Mouse (Mus musculus): Measurements from ENCODE around the gene Bhlha15. TPM values are rescaled to one million over a fixed set of nuclear protein-coding genes. Genes with fewer than 3 reads are reported as not detected.

Gene Bhlha15
- under 1 TPM; 0.16 to 0.30 TPM for total RNA-seq (2021)
- long read RNA-seq, experiment 1, result 0 reads
- long read RNA-seq, experiment 2, result 0 reads

DNA sequence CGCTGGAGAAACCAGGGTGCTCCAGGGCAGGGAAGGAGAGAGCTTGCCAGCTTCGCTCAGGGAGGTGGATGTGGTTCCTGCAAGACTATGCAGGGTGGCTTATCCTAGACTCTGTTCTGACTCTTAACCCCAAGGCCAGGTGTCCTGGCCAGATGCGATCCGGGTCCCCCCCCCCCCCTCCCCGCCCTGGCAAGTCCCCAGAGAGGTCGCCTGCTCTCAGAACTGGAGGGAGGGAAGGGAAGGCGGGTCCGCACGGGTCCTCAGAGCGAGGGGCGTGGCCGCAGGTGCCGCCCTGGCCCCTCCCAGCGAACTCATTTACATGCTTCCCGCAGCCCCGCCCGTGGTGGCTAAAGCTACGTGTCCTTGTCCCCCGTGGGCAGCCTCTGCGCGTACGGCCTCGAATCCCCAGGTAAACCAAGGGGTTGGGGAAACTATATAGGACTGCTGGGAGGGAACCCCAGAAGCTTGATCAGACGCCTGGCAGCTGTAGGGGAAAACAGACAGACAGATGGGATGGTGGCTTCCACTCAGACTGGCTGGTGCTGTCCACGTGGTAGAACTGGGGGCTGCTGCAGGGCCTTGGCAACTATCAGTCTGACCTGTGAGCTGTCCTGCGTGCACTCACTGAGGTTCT lies at the start of gene Bhlha15:
Gene Bhlha15 (plus strand): TSS at position 337 of the 634 bp plus-strand sequence.
- DNase-seq (ENCODE audit: low spot score in 2 of 2), result no peak

- DNase-seq (ENCODE audit: low spot score in 2 of 2), result no peak
These were observed 46.6 kb upstream of the Bhlha15 start for GRCm38 (mm10) chr5:144143531-144143930.

DNA sequence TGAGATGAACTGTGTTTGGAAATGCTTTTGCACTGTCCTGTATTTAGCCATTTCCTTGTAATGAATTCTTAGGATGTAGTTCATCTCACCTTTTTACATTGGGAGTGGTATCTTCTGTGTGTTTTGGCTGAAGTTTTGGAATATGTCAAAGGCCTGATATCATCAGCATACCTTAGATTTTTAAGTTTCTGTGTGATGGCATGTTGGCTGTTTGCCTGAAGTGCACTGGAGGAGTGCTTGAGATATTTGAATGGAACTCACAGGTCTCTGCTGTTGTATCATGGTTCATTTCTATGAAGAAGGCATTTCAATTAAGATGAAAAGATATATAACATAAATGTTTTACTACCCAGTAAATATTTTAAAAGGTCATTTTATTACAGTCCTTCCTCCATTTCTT lies 43.2 kb upstream of the Bhlha15 start:
- no peak for DNase-seq (ENCODE audit: low spot score in 2 of 2)

DNA sequence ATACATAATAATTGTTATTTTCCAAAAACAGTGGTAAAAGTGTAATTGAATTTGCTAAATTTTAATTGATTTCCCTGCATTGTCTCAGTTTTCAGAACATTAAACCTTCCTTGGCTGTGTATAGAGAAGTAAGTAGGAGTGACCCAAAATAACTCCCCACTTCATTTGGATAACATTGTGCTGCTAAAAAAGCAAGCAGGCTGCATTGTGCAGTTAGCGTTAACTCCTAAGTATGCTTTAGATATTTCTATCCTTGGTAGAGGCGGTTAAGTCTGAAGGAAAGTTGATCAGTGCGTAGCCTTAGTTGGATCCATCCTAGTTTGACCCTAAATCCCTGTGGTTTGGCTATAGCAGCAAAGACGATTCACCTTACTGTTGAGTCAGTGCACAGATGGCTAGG lies 40.6 kb upstream of the Bhlha15 start:
- no peak for DNase-seq (ENCODE audit: low spot score in 2 of 2)

GRCm38 (mm10) chr5:144151270-144151669 lies 38.8 kb upstream of the Bhlha15 start:
- DNase-seq (ENCODE audit: low spot score in 2 of 2), result no peak

DNA sequence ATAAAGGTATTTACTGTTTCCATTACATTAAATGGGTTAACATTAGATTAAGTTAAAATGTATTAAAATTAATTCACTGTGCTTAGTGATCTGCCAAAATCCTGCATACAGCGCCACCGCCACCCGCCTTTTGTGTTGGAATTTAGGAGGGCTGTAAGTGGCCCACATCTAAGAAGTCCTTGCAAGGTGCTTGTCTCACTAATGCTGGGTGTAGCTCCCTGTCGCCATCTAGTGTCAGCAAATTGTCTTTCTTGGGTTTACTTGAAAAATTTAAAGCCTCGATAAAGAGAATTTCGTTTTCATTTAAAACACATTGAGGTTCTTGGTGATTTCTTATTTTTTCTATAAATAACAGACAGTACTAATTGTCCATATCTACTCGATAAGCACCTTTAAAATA lies 35.6 kb upstream of the Bhlha15 start:
- peak; percentile 73 to 76 for DNase-seq (ENCODE audit: low spot score in 2 of 2)

DNA sequence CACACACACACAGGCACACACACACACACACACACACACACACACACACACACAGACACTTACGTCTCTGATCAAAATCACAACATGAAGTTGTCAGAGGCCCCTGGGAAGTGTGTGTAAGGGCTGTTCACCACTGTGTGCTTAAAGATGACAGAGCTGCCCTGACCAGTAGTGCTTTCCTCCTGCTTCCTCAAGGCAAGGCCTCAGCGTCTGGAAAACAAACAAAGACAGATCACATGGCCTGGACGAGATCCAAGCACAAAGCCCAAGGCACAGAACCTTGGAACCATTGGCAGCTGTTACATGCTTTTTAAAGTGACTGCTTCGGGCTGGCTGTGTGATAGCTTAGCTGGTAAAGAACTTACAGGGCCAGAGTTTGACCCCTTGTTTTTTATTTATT lies 31.5 kb upstream of the Bhlha15 start:
- peak in 1 of 2 experiments; percentile 55 for DNase-seq (ENCODE audit: low spot score in 2 of 2)

GRCm38 (mm10) chr5:144159137-144159536 lies 30.9 kb upstream of the Bhlha15 start:
- no peak for DNase-seq (ENCODE audit: low spot score in 2 of 2)

DNA sequence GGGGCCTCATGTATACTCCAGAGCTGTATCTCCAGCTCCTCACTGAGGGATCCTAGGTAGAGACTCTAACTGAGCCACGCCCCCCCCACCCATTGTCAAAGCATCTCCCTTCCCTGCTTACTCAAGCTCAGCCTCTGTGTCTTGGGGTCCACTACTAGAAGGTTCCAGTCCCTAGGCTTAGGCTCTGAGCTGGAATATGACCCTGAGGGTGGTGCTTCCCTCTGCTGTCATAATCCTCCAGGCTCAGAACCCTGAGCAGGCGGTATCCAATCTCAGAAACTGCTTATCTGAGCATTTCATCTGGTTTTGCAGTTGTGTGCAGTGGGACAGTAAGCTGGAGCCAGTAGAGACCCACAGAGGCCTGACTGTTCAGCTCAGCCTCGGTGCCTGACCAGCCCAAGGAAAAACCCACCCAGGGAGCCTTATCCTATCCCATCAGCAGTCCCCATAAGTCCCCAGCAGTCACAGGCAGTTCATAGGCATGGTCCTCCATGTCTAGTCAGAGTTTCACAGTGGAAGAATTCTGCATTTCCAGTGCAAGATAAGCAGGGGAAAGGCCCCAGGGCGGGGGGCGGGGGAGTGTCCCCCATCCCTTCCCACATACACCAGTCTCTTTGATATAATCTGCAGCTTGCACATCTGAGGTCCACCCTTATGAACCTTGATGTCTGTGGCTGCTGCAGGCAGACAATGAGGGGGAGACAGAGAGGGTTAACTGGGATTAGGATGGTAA lies 27.8 kb upstream of the Bhlha15 start:
- DNase-seq (ENCODE audit: low spot score in 2 of 2), result no peak

DNA sequence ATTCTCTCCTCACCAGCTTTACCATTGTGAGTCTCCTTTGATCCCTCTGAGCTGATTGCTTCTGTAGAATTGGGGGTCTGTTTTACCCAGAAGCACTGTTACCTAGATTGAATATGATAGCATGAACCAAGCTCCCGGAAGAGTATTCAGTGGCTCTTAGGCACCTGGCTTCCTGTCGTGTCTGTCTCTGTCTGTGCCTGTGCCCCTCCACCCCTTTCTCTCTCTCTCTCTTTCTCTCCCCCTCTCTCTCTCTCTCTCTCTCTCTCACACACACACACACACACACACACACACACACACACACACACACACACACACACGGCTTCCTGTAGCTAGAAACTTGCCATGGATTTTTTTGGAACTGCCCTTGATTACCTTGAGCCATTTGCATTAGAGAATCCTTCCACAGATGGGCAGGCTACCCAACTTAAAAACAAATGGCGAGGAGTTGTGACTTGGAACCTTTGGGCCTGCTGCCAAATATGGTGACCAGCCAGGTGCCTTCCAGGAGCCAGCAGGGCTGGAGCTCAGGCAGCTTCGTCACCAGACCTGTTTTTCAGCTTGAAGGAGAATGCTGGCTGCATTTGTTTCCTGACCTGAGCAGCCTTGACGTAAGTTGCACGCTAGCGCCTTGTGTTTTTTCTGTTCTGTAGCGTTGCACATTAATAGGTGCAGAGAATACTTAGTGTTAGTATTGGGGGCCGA lies 27.1 kb upstream of the Bhlha15 start:
- no peak for DNase-seq (ENCODE audit: low spot score in 2 of 2)

DNA sequence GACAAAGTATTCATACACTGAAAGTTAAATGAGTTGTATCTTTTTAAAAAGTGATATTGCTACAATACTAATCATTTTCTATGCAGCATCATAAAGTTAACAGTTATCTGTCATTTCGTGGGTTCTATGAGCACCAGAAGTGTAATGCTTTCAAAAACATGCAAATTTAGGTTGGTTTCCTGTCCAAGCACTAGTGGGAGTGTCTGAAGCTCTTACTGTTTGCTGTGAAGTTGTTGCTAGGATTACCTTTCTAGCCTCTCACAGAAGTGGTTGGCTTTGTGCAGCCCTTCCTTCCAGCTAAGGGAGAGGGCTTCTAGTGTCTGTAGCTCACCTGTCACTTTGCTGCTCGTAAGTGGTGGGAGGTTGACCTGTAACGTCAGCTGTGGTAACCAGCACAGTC lies 24.3 kb upstream of the Bhlha15 start:
- DNase-seq (ENCODE audit: low spot score in 2 of 2), result no peak

DNA sequence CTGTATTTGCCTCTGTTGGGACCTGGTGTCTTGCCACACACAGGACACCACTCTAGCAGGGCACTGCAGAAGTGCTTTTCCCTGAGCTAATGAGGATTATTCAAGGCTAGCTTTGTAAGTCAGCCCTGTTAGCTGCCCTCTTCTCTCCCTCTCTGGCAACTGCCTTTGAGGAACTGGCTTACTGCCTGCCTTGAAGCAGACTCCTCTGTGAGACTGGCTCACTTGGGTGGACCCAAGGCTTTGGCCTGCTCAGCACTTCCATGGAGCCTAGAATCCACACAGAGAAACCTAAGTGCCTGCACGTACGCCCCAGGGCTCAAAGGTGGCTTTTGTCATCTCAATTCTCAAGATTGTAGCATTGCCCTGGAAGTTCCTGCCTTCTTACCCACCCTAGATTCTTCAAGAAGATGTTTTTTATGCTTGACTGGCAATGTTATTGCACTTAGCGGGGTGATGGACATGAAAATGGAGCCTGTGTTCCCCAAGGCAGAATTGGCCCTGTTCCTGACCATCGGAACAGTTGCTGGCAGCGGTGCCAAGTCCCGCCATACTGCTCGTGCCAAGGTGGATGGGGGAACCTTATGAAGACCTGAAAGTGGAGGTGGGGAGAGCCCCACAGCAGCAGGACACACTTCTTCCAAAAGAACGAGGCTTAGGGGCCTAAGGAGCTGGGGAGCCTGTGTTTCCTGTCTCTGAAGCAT lies 20.7 kb upstream of the Bhlha15 start:
- no peak for DNase-seq (ENCODE audit: low spot score in 2 of 2)

GRCm38 (mm10) chr5:144173648-144174047 lies 16.4 kb upstream of the Bhlha15 start:
- DNase-seq (ENCODE audit: low spot score in 2 of 2), result no peak

GRCm38 (mm10) chr5:144178216-144178615 lies 11.9 kb upstream of the Bhlha15 start:
- DNase-seq (ENCODE audit: low spot score in 2 of 2), result no peak

DNA sequence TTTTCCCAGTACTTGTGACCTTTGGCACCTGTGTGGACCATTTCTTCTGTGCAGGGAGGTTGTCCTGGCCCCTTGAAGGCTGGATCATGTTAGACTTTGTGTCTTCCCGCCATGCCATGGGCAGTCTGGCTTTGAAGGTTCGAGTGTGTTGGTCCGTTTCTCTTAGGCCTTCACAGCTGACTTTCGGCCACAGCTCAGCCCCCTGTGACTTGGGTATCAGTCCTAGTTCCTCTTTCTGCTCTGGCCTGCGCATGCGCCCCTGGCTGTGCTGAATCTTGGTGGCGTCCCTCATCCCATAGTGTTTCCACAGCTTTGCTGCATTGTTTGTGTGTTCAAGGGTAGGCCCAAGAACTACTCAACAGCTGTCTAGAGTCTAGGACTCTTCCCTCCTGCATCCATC lies 8.8 kb upstream of the Bhlha15 start:
- no peak for DNase-seq (ENCODE audit: low spot score in 2 of 2)

GRCm38 (mm10) chr5:144182542-144183247 lies 7.4 kb upstream of the Bhlha15 start:
- no peak for DNase-seq (ENCODE audit: low spot score in 2 of 2)

DNA sequence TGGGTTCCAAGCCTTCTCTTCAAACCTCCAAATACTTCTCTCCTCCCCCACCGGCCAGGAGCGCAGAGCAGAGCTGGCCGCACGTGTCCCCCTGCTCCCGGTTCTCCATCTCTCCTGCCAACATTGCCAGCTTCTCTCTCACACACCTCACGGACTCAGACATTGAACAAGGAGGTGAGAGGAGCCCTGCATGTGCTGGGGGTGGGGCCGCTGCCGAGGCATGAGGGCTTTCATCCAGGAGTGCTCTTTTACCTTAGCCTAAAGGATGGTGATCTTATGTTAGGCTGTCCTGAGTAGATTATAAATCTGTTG lies 6.9 kb upstream of the Bhlha15 start:
- no peak for DNase-seq (ENCODE audit: low spot score in 2 of 2)

- no peak for DNase-seq (ENCODE audit: low spot score in 2 of 2)
These were observed 6.3 kb upstream of the Bhlha15 start for GRCm38 (mm10) chr5:144183647-144184335.

GRCm38 (mm10) chr5:144184350-144185045 lies 5.6 kb upstream of the Bhlha15 start:
- DNase-seq (ENCODE audit: low spot score in 2 of 2), result no peak

- no peak for DNase-seq (ENCODE audit: low spot score in 2 of 2)
These were observed 1.7 kb upstream of the Bhlha15 start for GRCm38 (mm10) chr5:144188422-144188821.

All from left cerebral cortex, adult 18-20 months (tissue).